Mouse (Mus musculus) spleen, adult 2 months (tissue): ENCODE results near the gene C2cd3. TPM values are rescaled to one million over a fixed set of nuclear protein-coding genes. Genes with fewer than 3 reads are reported as not detected.

ENCODE experiments used
- DNase-seq, 2 experiments: peaks; one replicate each; pipeline versions ENCODE4 v3.0.0 to v3.0.0-alpha.2; 2012 to 2021; ENCODE audit warnings: low spot score in 2 of 2, low read depth in 1 of 2
- H3K27ac ChIP-seq: fragments of 200-500 bp; 2 replicates; pipeline ENCODE4 v1.5.1; 2012; ENCODE audit warnings: low read length, inconsistent platforms; ENCODE audit not compliant: insufficient read depth
- H3K27me3 ChIP-seq: fragments of 200-500 bp; 2 replicates; pipeline ENCODE4 v1.6.1; 2012; ENCODE audit warnings: mild to moderate bottlenecking, moderate library complexity, low read length, inconsistent platforms; ENCODE audit not compliant: control insufficient read depth, insufficient read depth
- H3K36me3 ChIP-seq: fragments of 200-500 bp; 2 replicates; pipeline ENCODE4 v1.6.1; 2012; ENCODE audit warnings: mild to moderate bottlenecking, low read length, inconsistent platforms; ENCODE audit not compliant: control insufficient read depth, insufficient read depth
- H3K4me1 ChIP-seq: fragments of 200-500 bp; 2 replicates; pipeline ENCODE4 v1.6.1; 2011; ENCODE audit warnings: inconsistent platforms; ENCODE audit not compliant: control insufficient read depth, insufficient read depth, insufficient read length
- H3K4me3 ChIP-seq: fragments of 200-500 bp; 2 replicates; pipeline ENCODE4 v1.5.1; 2011; ENCODE audit warnings: mild to moderate bottlenecking, inconsistent platforms; ENCODE audit not compliant: insufficient read depth, insufficient read length; ENCODE audit errors: extremely low read depth
- CTCF ChIP-seq: fragments of 200-500 bp; IDR thresholded peaks from 2 replicates; pipeline ENCODE4 v1.5.1; 2011; ENCODE audit warnings: mild to moderate bottlenecking, inconsistent platforms; ENCODE audit not compliant: insufficient read depth, insufficient read length, insufficient replicate concordance; ENCODE audit errors: extremely low read depth
- POLR2A ChIP-seq: fragments of 200-500 bp; IDR thresholded peaks from 2 replicates; pipeline ENCODE4 v1.6.1; 2011; ENCODE audit warnings: low read depth, low read length, inconsistent platforms
- WGBS: fragments of 180-500 bp; shearing (Covaris S2); methylation state at CpG from one replicate; pipeline ENCODE4 v1.1.7; 2018; 5-methylcytosine and 5-hydroxymethylcytosine counted together
- polyA plus RNA-seq: library from polyadenylated mRNA; depleted of rRNA; stranded (reverse); fragments of >200 nt; gene quantifications from 2 replicates; pipeline ENCODE4 v1.2.3, GENCODE M21; 2012; rRNA removed

Gene C2cd3
- polyA plus RNA-seq, 1 experiment = 24.1 TPM

DNA sequence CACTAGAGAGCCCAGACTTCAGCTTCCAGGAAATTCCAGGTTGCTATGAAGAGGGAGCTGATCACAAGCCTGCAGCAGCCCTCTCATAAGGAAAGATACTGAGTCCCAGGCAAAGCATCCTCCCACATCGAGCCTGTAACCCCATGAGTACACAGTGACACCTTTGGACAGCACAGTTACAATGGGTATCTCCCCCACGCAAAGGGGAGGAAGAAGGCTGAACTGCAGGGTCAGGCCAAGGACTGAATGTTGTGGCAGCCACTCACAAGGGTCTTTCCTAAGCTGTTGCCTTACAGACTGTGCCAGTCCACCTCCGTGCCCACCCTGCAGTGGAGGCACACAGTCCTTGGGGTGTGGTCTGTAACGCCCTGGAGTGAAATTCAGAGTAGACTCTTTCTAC is 134.5 kb downstream of the C2cd3 start:
- WGBS = 74% methylated on average over 4 of the region's 4 CpGs

DNA sequence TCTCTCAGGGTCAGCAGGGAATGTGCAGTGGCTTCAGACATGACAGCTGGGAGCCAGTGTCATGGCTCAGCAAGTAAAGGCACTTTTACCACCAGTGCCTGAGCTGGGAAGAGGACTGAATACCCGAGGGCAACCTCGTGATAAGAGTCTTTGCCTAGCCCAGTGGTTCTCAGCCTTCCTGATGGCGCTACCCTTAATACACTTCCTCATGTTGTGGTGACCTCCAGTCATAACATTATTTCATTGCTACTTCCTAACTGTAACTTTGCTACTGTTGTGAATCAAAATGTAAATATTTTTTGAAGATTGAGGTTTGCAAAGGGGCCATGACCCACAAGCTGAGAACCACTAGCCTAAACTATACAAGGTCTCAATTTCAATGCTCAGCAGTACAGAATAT is 136.6 kb downstream of the C2cd3 start:
- no peaks in the 10 kb centered on the region for H3K36me3 ChIP-seq
- peaks cover 11% of the 10 kb centered on the region; the same call in 1 of the 2 replicates for H3K4me1 ChIP-seq
- H3K27me3 ChIP-seq = no peaks in the 10 kb centered on the region
- no peak overlapping the region for H3K4me3 ChIP-seq
- H3K27ac ChIP-seq = no peak overlapping the region
- no peak for DNase-seq
- no peak for TF ChIP-seq POLR2A
- TF ChIP-seq CTCF = no peak
- 15% methylated on average over 3 of the region's 3 CpGs for WGBS

More for the DNA sequence above, 134.5 kb downstream of the C2cd3 start:
- H3K4me3 ChIP-seq = no peak overlapping the region
- H3K27me3 ChIP-seq = no peaks in the 10 kb centered on the region
- TF ChIP-seq CTCF = no peak
- TF ChIP-seq POLR2A = no peak
- H3K27ac ChIP-seq = no peak overlapping the region
- H3K36me3 ChIP-seq = no peaks in the 10 kb centered on the region
- H3K4me1 ChIP-seq = peaks cover 25% of the 10 kb centered on the region; the same call in 1 of the 2 replicates
- DNase-seq = no peak

DNA sequence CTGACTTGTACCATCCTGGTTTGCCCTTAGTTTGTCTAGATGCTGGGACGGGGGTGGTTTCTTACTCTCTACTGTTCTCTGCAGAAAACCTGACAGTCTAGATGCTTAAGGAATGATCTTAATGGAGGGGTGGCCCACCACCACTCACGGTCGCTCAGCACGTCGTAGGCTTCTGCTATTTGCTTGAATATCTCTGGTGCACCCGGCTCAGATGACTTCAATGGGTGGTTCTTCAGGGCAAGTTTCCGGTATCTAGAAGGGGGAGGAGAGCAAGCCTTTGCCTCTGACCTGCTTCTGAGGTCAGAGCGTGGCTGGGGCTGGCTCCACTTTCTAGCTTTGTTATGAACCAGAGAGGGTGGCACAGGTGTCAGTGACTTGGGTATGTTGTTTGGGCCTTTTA is 139.6 kb downstream of the C2cd3 start:
- Histone ChIP-seq H3K36me3 (no peaks in the 10 kb centered on the region), H3K4me1 (no peaks in the 10 kb centered on the region), H3K27ac (peak overlapping the region; percentile 38), H3K27me3 (no peaks in the 10 kb centered on the region), H3K4me3 (peak overlapping the region; percentile 29; the same call in 1 of the 2 replicates)
- TF ChIP-seq CTCF (no peak), POLR2A (no peak)
- WGBS = 57% methylated on average over 8 of the region's 8 CpGs
- DNase-seq = no peak

GRCm38 (mm10) chr7:100514573-100514972 is 142.5 kb downstream of the C2cd3 start, which contains the start of gene Dnajb13:
Gene Dnajb13, minus strand, starts transcription at chr7:100514960.
- no peak within 1 kb of the TSS for H3K27ac ChIP-seq
- no peak within 1 kb of the TSS for H3K4me3 ChIP-seq
- no peaks in the 10 kb centered on the region for H3K27me3 ChIP-seq
- WGBS = 74% methylated on average over 11 of the region's 11 CpGs
- TF ChIP-seq CTCF = no peak
- no peak for TF ChIP-seq POLR2A
- no peaks in the 10 kb centered on the region for H3K36me3 ChIP-seq
- DNase-seq = no peak
- no peaks in the 10 kb centered on the region for H3K4me1 ChIP-seq

Other genes starting within 250 kb of the C2cd3 start
- gene Lipt2, start 213.0 kb upstream of the C2cd3 start, polyA plus RNA-seq = 2.4 and 4.6 TPM in 2 replicates
- 1.3 and 2.2 TPM in 2 replicates for gene Kcne3, start 195.7 kb upstream of the C2cd3 start, polyA plus RNA-seq
- gene Pgm2l1, start 144.8 kb upstream of the C2cd3 start, polyA plus RNA-seq = 3.9 and 4.0 TPM in 2 replicates
- 0.36 and 0.55 TPM in 2 replicates for gene P4ha3, start 86.7 kb upstream of the C2cd3 start, polyA plus RNA-seq
- gene Ppme1, start 74 bp downstream of the C2cd3 start, polyA plus RNA-seq = 46.3 and 57.2 TPM in 2 replicates
- 0.77 and 1.3 TPM in 2 replicates for gene Ucp3, start 100.8 kb downstream of the C2cd3 start, polyA plus RNA-seq
- gene Ucp2, start 121.1 kb downstream of the C2cd3 start, polyA plus RNA-seq = 991 and 1,064 TPM in 2 replicates
- 2.3 and 3.8 TPM in 2 replicates for gene Dnajb13, start 142.7 kb downstream of the C2cd3 start, polyA plus RNA-seq
- gene Coa4, start 164.8 kb downstream of the C2cd3 start, polyA plus RNA-seq = 7.7 and 7.8 TPM in 2 replicates
- 12.3 and 24.3 TPM in 2 replicates for gene Rab6a, start 235.2 kb downstream of the C2cd3 start, polyA plus RNA-seq
- gene Mrpl48, start 236.1 kb downstream of the C2cd3 start, polyA plus RNA-seq = 3.2 and 4.3 TPM in 2 replicates